Mouse (Mus musculus): ENCODE results near the gene Arhgap44.

Arhgap44 gene

DNA sequence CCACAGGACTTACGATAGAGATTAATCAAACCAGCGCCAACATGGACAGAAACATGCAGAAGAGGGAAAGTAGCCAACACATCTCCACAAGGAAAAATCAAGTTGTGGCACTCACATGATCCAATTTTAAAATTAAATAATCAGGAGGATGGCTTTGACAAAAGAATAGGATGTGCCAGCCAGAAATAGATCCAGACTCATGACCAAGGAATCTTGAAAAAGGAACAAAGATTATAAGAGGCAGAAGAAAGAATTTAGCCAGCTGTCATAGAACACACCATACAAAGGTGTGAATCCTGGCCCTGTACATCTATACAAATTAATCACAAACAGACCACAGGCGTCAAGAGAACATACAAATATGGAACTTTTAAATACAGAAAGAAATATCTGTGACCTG is 82.5 kb downstream of the Arhgap44 start:
- DNase-seq, result no peak

- no peak for DNase-seq
These were observed 93.2 kb downstream of the Arhgap44 start for GRCm38 (mm10) chr11:65069609-65070008.

- DNase-seq, result no peak
These were observed 93.7 kb downstream of the Arhgap44 start for GRCm38 (mm10) chr11:65069051-65069450.

GRCm38 (mm10) chr11:65065201-65065600 is 97.6 kb downstream of the Arhgap44 start:
- DNase-seq, result no peak

GRCm38 (mm10) chr11:65061437-65061836 is 101.3 kb downstream of the Arhgap44 start:
- DNase-seq, result peak in 1 of 2 experiments; percentile 22

GRCm38 (mm10) chr11:65059531-65059930 is 103.2 kb downstream of the Arhgap44 start:
- DNase-seq, result no peak

- no peak for DNase-seq
These were observed 104.4 kb downstream of the Arhgap44 start for GRCm38 (mm10) chr11:65058224-65058908.

GRCm38 (mm10) chr11:65055596-65055995 is 107.2 kb downstream of the Arhgap44 start:
- no peak for DNase-seq

DNA sequence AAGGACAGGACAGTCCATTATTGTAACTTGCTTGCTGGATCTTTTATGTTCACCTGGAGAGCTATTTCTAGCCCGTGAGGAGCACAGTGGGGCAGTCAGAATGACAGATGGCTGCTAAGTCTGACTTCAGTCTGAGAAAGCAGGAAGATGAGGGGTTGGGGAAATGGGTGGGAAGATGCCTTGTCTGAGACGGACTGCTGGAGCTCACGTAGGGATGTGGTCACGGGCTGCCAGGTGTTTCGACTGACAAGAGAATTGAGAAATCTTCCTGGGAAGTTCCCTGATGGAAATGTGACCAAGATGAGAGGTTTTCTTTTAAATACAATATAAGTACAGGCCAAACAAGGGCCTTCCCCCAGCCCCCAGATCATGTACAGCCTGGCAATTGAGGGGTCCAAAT is 108.5 kb downstream of the Arhgap44 start:
- no peak for DNase-seq

DNA sequence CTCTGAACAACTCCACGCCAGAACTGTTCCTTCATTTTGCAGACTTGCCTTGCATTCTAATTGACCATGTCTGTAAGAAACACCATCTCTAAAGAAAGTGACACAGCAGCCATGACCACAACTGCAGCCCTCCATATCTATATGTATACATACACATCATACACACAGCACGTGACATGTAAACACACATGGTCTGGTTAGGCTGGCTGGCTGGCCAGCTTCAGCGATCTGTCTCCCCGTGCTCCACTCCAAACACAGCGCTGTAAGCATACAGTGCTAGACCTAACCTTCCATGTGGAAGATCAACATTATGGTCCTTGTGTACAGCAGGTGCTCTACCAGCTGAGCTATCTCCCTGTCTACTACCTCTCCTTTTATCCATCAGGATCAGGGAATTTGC is 111.9 kb downstream of the Arhgap44 start:
- no peak for DNase-seq

DNA sequence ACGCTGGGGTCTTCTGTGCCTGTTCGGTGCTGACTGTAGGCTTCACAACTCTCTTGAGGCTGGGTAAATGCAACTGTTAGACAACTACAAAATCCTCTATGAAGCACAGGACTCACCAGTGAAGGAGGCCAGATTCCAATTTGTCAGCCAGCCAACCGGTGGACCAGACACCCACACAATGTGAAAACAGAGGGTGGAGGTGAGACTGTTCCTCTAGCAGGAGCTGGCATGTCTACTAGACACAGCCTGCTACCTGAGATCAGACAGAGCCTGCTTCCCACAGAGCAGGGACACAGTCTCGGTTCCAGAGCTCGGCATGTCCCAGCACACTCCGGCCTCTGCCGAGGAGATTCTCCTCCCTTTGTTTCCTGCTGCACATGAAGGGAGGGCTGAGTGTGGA is 113.7 kb downstream of the Arhgap44 start:
- no peak for DNase-seq

DNA sequence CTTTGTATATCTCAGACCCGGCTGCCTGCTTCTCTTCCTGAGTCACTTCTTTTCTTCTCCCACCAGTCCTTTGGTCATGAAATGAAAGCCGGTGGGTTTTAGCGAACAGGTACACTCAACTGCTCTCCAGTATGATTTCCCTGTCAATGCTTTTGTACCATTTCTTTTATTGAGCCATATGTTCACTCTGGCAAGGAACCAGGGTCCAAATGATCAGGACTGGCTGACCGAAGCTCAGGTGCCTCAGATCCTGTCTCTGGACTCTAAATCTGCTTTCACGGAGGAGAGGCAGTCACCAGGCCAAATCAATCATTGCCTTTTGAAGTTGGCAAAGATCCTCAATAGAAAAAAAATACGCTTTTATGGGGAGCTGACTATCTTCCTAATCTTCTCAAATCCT is 122.2 kb downstream of the Arhgap44 start:
- DNase-seq, result no peak

DNA sequence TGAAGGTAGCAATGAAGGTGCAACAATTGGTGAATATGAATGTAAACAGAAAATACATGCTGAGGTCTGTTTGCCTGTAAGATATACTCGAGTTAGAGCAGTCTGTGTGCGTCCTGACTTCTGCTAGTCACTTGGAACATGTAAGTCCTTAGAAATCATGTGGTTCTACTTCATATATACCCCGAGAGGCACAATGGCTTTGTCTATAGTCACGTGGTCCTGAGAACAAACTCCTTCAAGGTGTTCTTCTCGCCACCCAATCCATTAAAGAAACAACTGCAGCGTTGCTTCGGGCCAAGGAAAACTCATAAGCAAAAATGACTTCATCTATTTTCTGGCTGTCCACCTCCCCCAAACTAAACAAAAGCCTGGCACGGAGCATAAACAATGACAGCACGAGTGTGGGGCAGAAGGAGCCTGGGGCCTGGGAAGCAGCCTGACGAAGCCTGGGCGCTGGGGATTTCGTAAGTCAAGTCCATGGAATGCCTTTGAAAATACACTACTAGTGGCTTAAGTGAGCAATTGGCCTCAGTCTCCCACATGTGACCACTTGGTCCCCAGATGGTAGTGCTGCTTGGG is 123.2 kb downstream of the Arhgap44 start:
- DNase-seq, result peak in 1 of 2 experiments; percentile 12

GRCm38 (mm10) chr11:65038996-65039395 is 123.8 kb downstream of the Arhgap44 start:
- no peak for DNase-seq

GRCm38 (mm10) chr11:65032221-65032620 is 130.5 kb downstream of the Arhgap44 start:
- DNase-seq, result no peak

GRCm38 (mm10) chr11:65030201-65030600 is 132.6 kb downstream of the Arhgap44 start:
- no peak for DNase-seq

DNA sequence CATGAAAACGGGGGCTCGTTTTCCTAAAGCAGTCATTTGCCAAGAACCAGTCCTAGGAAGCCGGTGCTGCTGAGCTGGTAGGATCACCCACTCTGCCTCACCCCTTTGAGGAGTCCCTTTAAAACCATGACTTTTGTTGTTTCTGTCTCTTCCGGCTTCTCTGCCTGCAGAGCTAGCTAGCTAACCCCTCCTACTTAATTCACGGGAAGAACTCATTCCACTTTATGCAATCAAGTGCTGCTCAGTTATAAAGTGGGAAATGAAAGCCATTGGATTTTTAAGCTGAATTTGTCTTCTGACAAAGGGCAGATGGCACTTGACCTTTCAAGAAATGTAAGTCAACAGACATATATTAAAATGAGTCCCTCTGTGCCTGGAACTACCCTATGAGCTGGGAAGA is 134.7 kb downstream of the Arhgap44 start:
- no peak for DNase-seq

DNA sequence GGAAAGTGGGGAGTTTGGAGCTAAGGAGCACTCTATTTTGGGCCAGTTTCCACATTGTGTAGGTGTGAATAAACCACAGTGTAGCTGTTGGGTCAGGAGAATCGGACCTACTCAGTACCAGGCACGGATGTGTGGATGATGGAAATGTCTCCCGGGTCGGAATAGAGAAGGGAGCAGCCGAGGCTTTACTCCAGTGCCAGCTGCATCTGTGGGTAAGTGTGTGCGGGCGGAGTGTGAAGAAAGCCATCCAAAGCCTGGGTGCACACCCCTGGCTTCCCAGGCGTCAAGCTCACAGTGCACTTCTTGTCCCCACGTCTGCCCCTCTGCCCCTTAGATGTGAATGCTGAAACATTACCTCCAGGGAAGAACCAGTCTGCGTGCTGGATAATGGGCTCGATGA is 140.0 kb downstream of the Arhgap44 start:
- no peak for DNase-seq

DNA sequence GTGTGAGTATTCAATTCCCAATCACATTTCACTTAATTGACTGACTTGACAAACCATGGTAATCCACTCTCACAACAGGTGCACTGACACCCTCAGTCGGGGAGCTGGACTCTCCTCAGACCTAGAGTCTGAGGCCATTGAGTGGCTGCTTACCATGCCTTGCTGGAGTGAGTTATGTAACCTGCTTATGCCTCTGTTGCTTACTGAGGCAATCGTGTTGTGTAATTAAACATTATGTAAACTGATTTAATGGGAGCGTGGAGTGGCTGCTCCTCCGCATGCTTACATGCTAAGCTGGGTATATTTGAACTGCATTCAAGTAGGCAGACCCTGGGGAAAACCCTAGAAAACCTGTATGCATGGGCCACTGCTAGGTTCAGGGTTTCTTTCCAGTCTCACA is 142.0 kb downstream of the Arhgap44 start:
- DNase-seq, result no peak

- no peak for DNase-seq
These were observed 146.0 kb downstream of the Arhgap44 start for GRCm38 (mm10) chr11:65016754-65017153.

DNA sequence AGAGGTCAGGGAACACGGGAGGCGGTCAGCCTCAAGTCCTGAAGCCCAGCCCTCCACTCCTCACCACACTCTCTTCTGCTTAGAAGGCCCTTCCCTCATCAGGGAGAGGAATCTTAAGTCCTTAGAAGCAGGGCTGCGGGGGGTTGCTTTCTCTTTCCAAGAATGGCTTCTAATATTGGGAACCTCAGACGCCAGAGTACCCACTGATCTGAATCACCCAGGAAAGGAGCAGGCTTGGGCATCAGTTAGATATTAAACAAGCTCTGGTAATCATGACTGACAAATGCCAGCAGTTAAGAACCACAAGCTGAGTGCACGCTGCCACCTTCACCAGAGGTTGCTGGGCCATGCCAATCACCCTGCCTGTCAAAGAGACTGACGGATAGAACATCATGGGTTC is 148.9 kb downstream of the Arhgap44 start:
- peak; percentile 10 to 28 for DNase-seq

DNA sequence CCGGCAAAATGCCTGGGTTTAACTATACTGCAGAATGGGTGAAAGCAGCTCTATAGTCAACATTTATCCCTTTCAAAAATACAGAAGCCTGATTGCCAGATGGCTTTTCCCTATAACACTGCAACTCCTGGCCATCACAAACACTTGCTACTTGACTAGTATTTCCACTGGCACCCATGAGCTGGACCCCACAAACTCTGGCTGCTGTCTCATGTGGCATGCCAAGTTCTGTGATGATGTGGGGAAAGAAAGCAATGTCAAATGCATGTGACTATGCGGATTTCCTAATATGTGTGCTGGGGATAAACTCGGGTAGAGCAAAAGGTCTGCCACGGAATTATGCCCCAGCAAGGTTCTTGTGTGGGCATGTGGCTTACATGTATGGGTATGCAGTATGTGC is 156.7 kb downstream of the Arhgap44 start:
- DNase-seq, result no peak

GRCm38 (mm10) chr11:65004836-65005235 is 157.9 kb downstream of the Arhgap44 start:
- DNase-seq, result no peak

DNA sequence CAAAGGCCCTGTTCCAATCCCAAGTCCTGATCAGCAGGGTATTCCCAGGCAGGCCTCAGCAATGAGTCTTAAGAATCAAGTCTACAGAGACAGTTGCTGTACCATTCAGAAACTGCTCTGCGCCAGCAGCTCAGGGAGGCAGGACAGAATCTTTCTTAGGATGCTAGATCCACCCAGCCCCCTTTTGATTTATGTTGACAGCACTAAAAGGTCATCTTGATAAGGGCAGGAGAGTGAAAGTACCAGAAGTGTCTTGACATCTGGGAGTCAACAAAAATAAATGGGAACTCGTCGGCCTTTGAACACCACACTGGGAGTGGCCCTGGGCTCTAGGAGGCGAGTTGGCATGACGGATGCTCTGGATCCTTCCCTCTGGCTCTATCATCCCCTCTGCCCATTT is 159.2 kb downstream of the Arhgap44 start:
- no peak for DNase-seq

GRCm38 (mm10) chr11:65001729-65002128 is 161.0 kb downstream of the Arhgap44 start:
- no peak for DNase-seq

Data from kidney, postnatal 4 days (tissue).